7 mouse cellular contexts compared by ENCODE assay signal in the genomic region with DNA sequence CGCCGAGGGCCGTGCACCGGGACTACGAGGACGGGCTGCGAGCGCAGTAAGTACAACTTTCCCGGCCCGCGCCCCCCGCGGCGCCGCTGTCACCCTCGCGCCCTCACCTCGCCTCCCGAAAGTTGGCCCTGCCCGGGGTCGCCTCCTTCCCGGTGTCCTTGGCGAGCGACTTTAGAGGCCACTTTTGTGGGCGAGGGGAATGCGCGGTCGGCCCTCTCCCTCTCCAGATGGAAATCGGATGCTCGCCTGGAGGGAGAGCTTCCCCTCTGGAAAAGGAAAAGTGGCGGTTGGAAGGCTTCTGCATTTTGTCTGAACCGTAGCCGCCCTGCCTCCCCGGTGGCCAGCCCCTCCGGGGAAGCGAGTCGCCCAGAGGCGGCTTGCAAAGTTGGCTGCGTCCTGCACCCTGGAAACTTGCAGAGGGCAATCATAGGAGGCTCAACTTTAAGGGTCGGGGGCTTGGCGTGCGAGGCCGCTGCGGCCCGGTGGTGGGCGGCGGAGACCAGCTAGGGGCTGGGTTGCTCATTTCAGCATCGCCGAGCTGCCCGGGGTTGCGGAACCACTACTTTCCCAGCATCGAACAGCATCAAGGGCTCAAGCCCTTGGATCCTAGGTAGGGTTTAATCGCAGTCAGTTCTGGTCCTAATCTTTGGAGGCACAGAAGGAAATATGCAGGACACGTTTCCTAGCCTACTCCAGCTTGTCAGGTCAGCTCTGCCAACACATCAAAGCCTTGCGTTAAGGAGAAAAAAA. TPM values are rescaled to one million over a fixed set of nuclear protein-coding genes. Genes with fewer than 3 reads are reported as not detected.
DNase-seq lines count a peak whose midpoint lies in the region; ATAC-seq and TF ChIP-seq lines count a peak whose summit lies in the region.

No protein-coding gene starts in this region.

- under 1% methylated on average over 52 of the region's 55 CpGs for WGBS in intestine, postnatal 0 days
- WGBS in small intestine, adult 2 months, result 2% methylated on average over 55 of the region's 55 CpGs

- TF ChIP-seq POLR2A in small intestine, adult 2 months (IDR thresholded peaks at IDR 0.05; ENCODE audit: low read depth, low read length), result no peak

- ATAC-seq in intestine, postnatal 0 days, result no peak

- H3K27ac ChIP-seq in intestine, postnatal 0 days (ENCODE audit: low read depth, low read length), result peak overlapping the region; percentile 71
- peak overlapping the region; percentile 8; the same call in 1 of the 2 replicates for H3K27ac ChIP-seq in small intestine, adult 2 months (ENCODE audit: insufficient read depth, low read depth, low read length)

- peak overlapping the region; percentile 77 for H3K4me3 ChIP-seq in intestine, postnatal 0 days (ENCODE audit: low read depth, low read length)
- peak overlapping the region; percentile 68 for H3K4me3 ChIP-seq in small intestine, adult 2 months (ENCODE audit: low read depth, low read length)

- H3K27me3 ChIP-seq in intestine, postnatal 0 days (replicated peaks; ENCODE audit: control insufficient read depth, insufficient read depth, low read length), result no peaks in the 10 kb centered on the region
- H3K27me3 ChIP-seq in small intestine, adult 2 months (ENCODE audit: control insufficient read depth, insufficient read depth, low read length), result peaks cover 20% of the 10 kb centered on the region

- TF ChIP-seq CTCF in intestine, postnatal 0 days (IDR thresholded peaks at IDR 0.05; ENCODE audit: low read depth), result no peak
- no peak for TF ChIP-seq CTCF in small intestine, adult 2 months (IDR thresholded peaks at IDR 0.05; ENCODE audit: extremely low read depth, insufficient read length, insufficient replicate concordance, low read depth, low read length)

- DNase-seq in urinary bladder, postnatal 25 days (ENCODE audit: low spot score), result peak; percentile 49
- no peak for DNase-seq in urinary bladder, adult 2 months (ENCODE audit: low spot score)
- peak; percentile 35 to 46 for DNase-seq in cerebellum, postnatal 36 days
- DNase-seq in gastrocnemius, postnatal 25 days, result peak; percentile 63
- DNase-seq in lung, postnatal 36 days, result peak; percentile 39

- H3K9ac ChIP-seq in intestine, postnatal 0 days (ENCODE audit: low read depth, low read length), result peak overlapping the region; percentile 78

- H3K4me1 ChIP-seq in intestine, postnatal 0 days (replicated peaks; ENCODE audit: control insufficient read depth, insufficient read depth, low read length), result no peaks in the 10 kb centered on the region
- peaks cover 4% of the 10 kb centered on the region; the same call in 1 of the 2 replicates for H3K4me1 ChIP-seq in small intestine, adult 2 months (ENCODE audit: control insufficient read depth, insufficient read depth, insufficient read length, low read length)

- H3K4me2 ChIP-seq in intestine, postnatal 0 days (replicated peaks; ENCODE audit: low read depth), result peak overlapping the region; percentile 96

- no peaks in the 10 kb centered on the region for H3K9me3 ChIP-seq in intestine, postnatal 0 days (ENCODE audit: control insufficient read depth)

- no peaks in the 10 kb centered on the region for H3K36me3 ChIP-seq in intestine, postnatal 0 days (ENCODE audit: control insufficient read depth, insufficient read depth)
- no peaks in the 10 kb centered on the region for H3K36me3 ChIP-seq in small intestine, adult 2 months (ENCODE audit: control insufficient read depth, insufficient read depth, low read length)

RNA-seq across cellular contexts. Expression of gene Rassf8, which starts 0.5 kb away (rescaled TPM):
- polyA plus RNA-seq in urinary bladder, adult 2 months (2012; rRNA removed), result 24.0 and 30.0 TPM in 2 replicates
- 10 to 100 TPM; 27.2 to 35.6 TPM for total RNA-seq in gastrocnemius, postnatal 25 days (2021)
- polyA plus RNA-seq in intestine, postnatal 0 days (2015; fragmentation: Nextera tagmentation; extraction: Ambion mirVana), result 3.3 and 4.4 TPM in 2 replicates
- polyA plus RNA-seq in small intestine, adult 2 months (2012; rRNA removed), result 1.1 and 1.3 TPM in 2 replicates
